Mouse (Mus musculus): Measurements from ENCODE around the gene Agmo.

GRCm38 (mm10) chr12:37450366-37451156, 209.1 kb downstream of the Agmo start:
- TF ChIP-seq MYC (IDR thresholded peaks at IDR 0.05; ENCODE audit: low read depth, low read length), result no peak
- no peak for TF ChIP-seq POLR2A (IDR thresholded peaks at IDR 0.05; ENCODE audit: control insufficient read depth in 1 of 2, insufficient read depth in 1 of 2, low read depth in 1 of 2, low read length in 2 of 2, poor library complexity in 1 of 2)
- TF ChIP-seq EP300 (IDR thresholded peaks at IDR 0.05; ENCODE audit: low read depth in 1 of 2, low read length in 2 of 2), result no peak
- no peak for TF ChIP-seq MXI1 (IDR thresholded peaks at IDR 0.05; ENCODE audit: low read depth, low read length)
- TF ChIP-seq TBP (IDR thresholded peaks at IDR 0.05; ENCODE audit: low read depth, low read length), result no peak
- TF ChIP-seq USF2 (IDR thresholded peaks at IDR 0.05; ENCODE audit: borderline replicate concordance in 1 of 2, insufficient read depth in 1 of 2, low read depth in 1 of 2, low read length in 2 of 2), result no peak
- TF ChIP-seq GABPA (IDR thresholded peaks at IDR 0.05; ENCODE audit: low read depth, low read length), result no peak
- peak; percentile 62 to 77 (median 67) for TF ChIP-seq CTCF (IDR thresholded peaks at IDR 0.05 in 2 of 3, conservative IDR thresholded peaks at IDR 0.05 in 1 of 3; ENCODE audit: control insufficient read depth in 1 of 3, insufficient read depth in 1 of 3, low read depth in 2 of 3, low read length in 3 of 3, poor library complexity in 1 of 3, severe bottlenecking in 1 of 3)

All from MEL (cell line).